Mouse (Mus musculus): ENCODE results near the gene Ube2q2. TPM values are rescaled to one million over a fixed set of nuclear protein-coding genes. Genes with fewer than 3 reads are reported as not detected.
"Not testable (repeated sequence)": the region's sequence is repeated elsewhere in the genome, so short reads cannot be mapped to it uniquely, and the experiment has no call there.

Gene Ube2q2
- polyA plus RNA-seq, 1 experiment from 2014 or later = 49.8 TPM

DNA sequence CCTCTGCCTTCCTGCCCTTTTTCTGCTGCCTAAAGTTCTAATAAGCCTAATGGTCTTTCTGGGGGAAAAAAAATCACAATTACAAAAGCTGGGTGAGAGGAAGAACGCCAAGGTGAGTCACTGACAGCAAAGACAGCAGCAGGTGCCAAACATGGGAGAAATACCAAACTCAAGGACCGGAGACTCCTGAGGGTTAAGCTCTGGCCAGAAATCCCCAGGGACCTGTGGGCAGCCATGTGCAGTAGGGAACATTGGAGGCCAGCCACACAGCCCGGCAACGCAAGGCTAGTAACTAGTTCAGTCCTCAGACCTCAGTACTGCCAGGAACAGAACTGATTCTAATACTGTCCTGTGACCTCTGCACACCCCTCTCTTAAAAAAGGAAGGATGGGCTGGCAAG is 79.5 kb downstream of the Ube2q2 start:
- Histone ChIP-seq H3K9ac (no peak overlapping the region), H3K4me1 (replicated peaks; ENCODE audit: control insufficient read depth, insufficient read depth, low read length) (no peaks in the 10 kb centered on the region), H3K4me3 (replicated peaks; ENCODE audit: low read length) (no peak overlapping the region), H3K9me3 (ENCODE audit: control insufficient read depth, low read length) (no peaks in the 10 kb centered on the region), H3K27ac (no peak overlapping the region), H3K36me3 (replicated peaks; ENCODE audit: control insufficient read depth, insufficient read depth) (peaks cover 33% of the 10 kb centered on the region), H3K27me3 (ENCODE audit: control insufficient read depth, insufficient read depth, low read length) (no peaks in the 10 kb centered on the region), H3K4me2 (replicated peaks) (no peak overlapping the region)
- WGBS = 92% methylated on average over 4 of the region's 4 CpGs
- DNase-seq (ENCODE audit: low spot score) (no peak), ATAC-seq (ENCODE audit: low FRiP score) (no peak)

GRCm38 (mm10) chr9:55229010-55229409 is 80.4 kb downstream of the Ube2q2 start:
- no peak for ATAC-seq (ENCODE audit: low FRiP score)
- H3K4me2 ChIP-seq (replicated peaks) = no peak overlapping the region
- H3K9me3 ChIP-seq (ENCODE audit: control insufficient read depth, low read length) = no peaks in the 10 kb centered on the region
- peaks cover 25% of the 10 kb centered on the region for H3K36me3 ChIP-seq (replicated peaks; ENCODE audit: control insufficient read depth, insufficient read depth)
- H3K9ac ChIP-seq = no peak overlapping the region
- no peak overlapping the region for H3K27ac ChIP-seq
- no peaks in the 10 kb centered on the region for H3K4me1 ChIP-seq (replicated peaks; ENCODE audit: control insufficient read depth, insufficient read depth, low read length)
- WGBS = 69% methylated on average over 10 of the region's 10 CpGs
- no peak overlapping the region for H3K4me3 ChIP-seq (replicated peaks; ENCODE audit: low read length)
- no peaks in the 10 kb centered on the region for H3K27me3 ChIP-seq (ENCODE audit: control insufficient read depth, insufficient read depth, low read length)
- no peak for DNase-seq (ENCODE audit: low spot score)

DNA sequence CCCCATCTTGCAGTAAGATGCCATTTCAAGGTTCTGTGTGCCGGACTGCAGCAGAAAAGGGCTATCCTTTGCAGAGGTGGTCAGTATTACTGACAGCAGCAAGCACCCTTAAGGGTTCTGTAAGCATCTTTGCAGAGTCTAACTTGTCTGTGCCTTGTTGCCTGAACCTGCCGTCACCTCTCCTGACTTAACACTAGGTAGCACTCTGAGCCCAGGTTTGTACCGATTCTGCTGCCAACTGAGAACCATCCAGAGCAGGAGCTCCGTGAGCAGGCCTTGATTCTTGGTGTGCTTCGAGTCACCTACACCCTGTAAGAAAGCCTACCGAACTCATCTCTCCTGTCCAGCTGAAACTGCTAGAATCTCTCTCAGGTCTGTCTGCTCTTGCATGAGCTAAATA is 82.9 kb downstream of the Ube2q2 start:
- no peaks in the 10 kb centered on the region for H3K9me3 ChIP-seq (ENCODE audit: control insufficient read depth, low read length)
- peaks cover 1% of the 10 kb centered on the region for H3K36me3 ChIP-seq (replicated peaks; ENCODE audit: control insufficient read depth, insufficient read depth)
- no peak overlapping the region for H3K4me3 ChIP-seq (replicated peaks; ENCODE audit: low read length)
- no peak for ATAC-seq (ENCODE audit: low FRiP score)
- H3K27ac ChIP-seq = no peak overlapping the region
- no peak overlapping the region for H3K9ac ChIP-seq
- H3K4me2 ChIP-seq (replicated peaks) = no peak overlapping the region
- no peaks in the 10 kb centered on the region for H3K4me1 ChIP-seq (replicated peaks; ENCODE audit: control insufficient read depth, insufficient read depth, low read length)
- no peak for DNase-seq (ENCODE audit: low spot score)
- no peaks in the 10 kb centered on the region for H3K27me3 ChIP-seq (ENCODE audit: control insufficient read depth, insufficient read depth, low read length)
- 73% methylated on average over 6 of the region's 6 CpGs for WGBS

DNA sequence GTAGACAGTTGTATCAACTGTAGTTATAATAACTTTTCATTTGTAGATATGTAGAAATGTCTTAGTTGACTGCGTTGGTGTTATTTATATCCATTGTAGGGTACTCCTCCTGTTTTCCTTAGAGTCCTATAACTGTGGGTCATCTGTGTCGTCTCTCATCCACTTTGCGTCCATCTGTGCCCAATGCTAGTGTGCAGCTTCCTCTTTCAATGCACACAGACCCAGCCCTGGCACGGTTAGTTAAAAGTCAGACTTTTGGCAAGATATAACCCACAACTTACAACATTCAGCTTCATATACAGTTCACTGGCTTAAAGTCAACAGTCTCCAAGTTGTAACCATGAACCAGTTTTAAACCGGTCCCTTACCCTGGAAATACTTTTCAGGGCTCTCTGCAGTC is 83.5 kb downstream of the Ube2q2 start:
- 93% methylated on average over 5 of the region's 5 CpGs for WGBS
- Histone ChIP-seq H3K4me1 (replicated peaks; ENCODE audit: control insufficient read depth, insufficient read depth, low read length) (no peaks in the 10 kb centered on the region), H3K27ac (no peak overlapping the region), H3K36me3 (replicated peaks; ENCODE audit: control insufficient read depth, insufficient read depth) (no peaks in the 10 kb centered on the region), H3K9me3 (ENCODE audit: control insufficient read depth, low read length) (no peaks in the 10 kb centered on the region), H3K27me3 (ENCODE audit: control insufficient read depth, insufficient read depth, low read length) (no peaks in the 10 kb centered on the region), H3K4me2 (replicated peaks) (no peak overlapping the region), H3K9ac (no peak overlapping the region), H3K4me3 (replicated peaks; ENCODE audit: low read length) (no peak overlapping the region)
- ATAC-seq (ENCODE audit: low FRiP score) (no peak), DNase-seq (ENCODE audit: low spot score) (no peak)

DNA sequence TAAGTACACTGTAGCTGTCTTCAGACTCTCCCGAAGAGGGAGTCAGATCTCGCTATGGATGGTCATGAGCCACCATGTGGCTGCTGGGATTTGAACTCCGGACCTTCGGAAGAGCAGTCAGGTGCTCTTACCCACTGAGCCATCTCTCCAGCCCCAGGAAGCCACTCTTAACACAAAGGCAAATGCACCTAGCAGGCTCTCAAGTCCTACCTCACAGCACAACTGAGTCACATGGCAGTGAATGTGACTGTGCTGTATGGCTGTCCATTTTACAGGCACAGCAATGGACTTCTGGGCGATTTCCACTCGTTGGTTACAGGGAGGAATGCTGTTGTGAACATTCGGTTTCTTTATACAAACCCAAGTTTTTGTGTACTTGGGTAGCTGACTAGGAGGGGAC is 83.9 kb downstream of the Ube2q2 start:
- H3K27ac ChIP-seq = no peak overlapping the region
- 92% methylated on average over 7 of the region's 7 CpGs for WGBS
- no peaks in the 10 kb centered on the region for H3K9me3 ChIP-seq (ENCODE audit: control insufficient read depth, low read length)
- no peaks in the 10 kb centered on the region for H3K4me1 ChIP-seq (replicated peaks; ENCODE audit: control insufficient read depth, insufficient read depth, low read length)
- H3K4me2 ChIP-seq (replicated peaks) = no peak overlapping the region
- H3K9ac ChIP-seq = no peak overlapping the region
- no peaks in the 10 kb centered on the region for H3K36me3 ChIP-seq (replicated peaks; ENCODE audit: control insufficient read depth, insufficient read depth)
- ATAC-seq (ENCODE audit: low FRiP score) = no peak
- no peak overlapping the region for H3K4me3 ChIP-seq (replicated peaks; ENCODE audit: low read length)
- no peaks in the 10 kb centered on the region for H3K27me3 ChIP-seq (ENCODE audit: control insufficient read depth, insufficient read depth, low read length)
- DNase-seq (ENCODE audit: low spot score) = no peak

DNA sequence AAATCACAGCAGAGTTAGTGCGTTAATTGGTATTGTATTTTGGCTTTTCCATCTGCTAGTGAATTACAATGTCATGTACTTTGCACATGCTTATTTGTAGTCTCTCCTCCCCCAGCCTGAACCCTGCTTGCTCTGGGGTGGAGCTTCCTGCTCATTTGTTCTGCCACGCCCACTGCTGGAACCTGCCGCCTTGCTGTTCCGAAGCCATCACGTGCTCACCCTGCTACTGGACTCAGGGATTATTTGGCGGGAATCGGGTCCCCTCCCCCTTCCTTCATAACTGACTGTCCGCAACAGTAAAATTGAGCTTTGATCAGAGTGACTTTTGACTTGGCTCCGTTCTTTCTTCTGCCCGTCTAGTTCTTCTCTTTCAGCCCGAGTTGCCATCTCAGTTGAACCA is 84.4 kb downstream of the Ube2q2 start:
- WGBS = 75% methylated on average over 11 of the region's 11 CpGs
- H3K36me3 ChIP-seq (replicated peaks; ENCODE audit: control insufficient read depth, insufficient read depth); H3K27me3 ChIP-seq (ENCODE audit: control insufficient read depth, insufficient read depth, low read length); H3K4me2 ChIP-seq (replicated peaks); H3K4me1 ChIP-seq (replicated peaks; ENCODE audit: control insufficient read depth, insufficient read depth, low read length); H3K27ac ChIP-seq; H3K4me3 ChIP-seq (replicated peaks; ENCODE audit: low read length); ATAC-seq (ENCODE audit: low FRiP score); DNase-seq (ENCODE audit: low spot score); H3K9ac ChIP-seq; H3K9me3 ChIP-seq (ENCODE audit: control insufficient read depth, low read length): not testable (repeated sequence)

DNA sequence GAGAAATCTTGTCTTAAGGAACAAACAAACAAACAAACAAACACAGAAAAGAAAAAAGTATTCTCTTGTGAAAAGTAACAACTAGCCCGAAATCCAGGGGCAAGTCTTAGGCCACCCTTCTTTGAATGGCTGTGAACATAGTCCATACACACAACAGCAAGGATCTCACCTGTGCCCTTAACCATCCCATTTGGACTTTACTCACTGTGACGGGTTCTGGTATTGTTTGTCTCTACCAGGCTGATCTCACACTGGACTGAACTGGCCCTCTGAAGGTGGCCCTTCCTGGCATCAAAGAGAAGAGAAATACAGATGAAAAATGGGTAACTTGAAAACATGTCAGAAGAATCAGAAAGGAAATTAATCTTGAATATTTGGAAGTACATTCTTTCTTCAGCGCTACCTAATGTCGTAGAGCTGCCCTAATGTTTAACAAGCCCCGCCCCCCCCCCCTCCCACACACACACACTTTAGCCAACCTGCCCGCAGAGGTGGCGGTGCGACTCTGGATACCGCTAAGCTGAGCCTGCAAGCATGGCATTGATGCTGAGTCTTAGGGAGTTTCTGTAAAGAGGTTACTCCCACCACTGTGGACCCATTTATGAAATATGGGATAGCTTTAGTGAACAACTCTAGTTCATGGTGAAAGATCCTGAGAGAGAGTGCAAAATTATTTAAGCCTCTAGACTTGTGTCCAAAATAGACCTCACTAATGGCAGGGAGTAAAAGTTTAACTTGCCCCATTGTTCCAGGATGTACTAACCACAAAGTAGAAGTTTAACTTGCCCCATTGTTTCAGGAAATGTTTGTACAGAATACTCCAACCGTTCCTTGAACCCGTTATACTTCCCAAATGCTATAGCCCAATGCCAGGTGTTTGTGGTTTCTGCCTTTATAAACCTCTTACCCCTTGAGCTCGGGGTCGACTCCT is 87.8 kb downstream of the Ube2q2 start:
- H3K27ac ChIP-seq = no peak overlapping the region
- no peak overlapping the region for H3K9ac ChIP-seq
- no peaks in the 10 kb centered on the region for H3K4me1 ChIP-seq (replicated peaks; ENCODE audit: control insufficient read depth, insufficient read depth, low read length)
- DNase-seq (ENCODE audit: low spot score) (no peak), ATAC-seq (ENCODE audit: low FRiP score) (no peak)
- H3K4me3 ChIP-seq (replicated peaks; ENCODE audit: low read length) = no peak overlapping the region
- no peaks in the 10 kb centered on the region for H3K27me3 ChIP-seq (ENCODE audit: control insufficient read depth, insufficient read depth, low read length)
- H3K9me3 ChIP-seq (ENCODE audit: control insufficient read depth, low read length) = no peaks in the 10 kb centered on the region
- H3K4me2 ChIP-seq (replicated peaks) = no peak overlapping the region
- H3K36me3 ChIP-seq (replicated peaks; ENCODE audit: control insufficient read depth, insufficient read depth) = no peaks in the 10 kb centered on the region
- WGBS = 70% methylated on average over 13 of the region's 13 CpGs

DNA sequence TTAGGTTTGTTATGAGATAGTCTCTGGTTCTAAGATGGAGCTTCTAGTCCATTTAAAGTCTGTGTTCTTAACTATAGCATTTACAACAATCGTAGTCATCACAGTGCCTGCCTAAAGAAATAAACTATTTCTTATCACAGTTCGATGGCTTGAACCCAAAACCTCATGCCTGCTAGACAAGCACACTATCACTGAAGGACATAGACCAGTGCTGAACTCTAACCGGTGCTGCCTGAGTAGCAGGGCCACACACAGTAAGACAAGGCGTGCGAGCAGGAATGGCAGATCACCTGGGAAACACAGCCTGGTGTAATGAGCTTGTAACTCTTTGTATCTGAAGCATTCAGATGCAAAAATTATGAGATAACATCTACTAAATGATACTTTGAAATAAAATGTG is 92.2 kb downstream of the Ube2q2 start:
- Histone ChIP-seq H3K4me1 (replicated peaks; ENCODE audit: control insufficient read depth, insufficient read depth, low read length) (no peaks in the 10 kb centered on the region), H3K4me2 (replicated peaks) (no peak overlapping the region), H3K4me3 (replicated peaks; ENCODE audit: low read length) (no peak overlapping the region), H3K9me3 (ENCODE audit: control insufficient read depth, low read length) (no peaks in the 10 kb centered on the region), H3K27ac (no peak overlapping the region), H3K36me3 (replicated peaks; ENCODE audit: control insufficient read depth, insufficient read depth) (no peaks in the 10 kb centered on the region), H3K27me3 (ENCODE audit: control insufficient read depth, insufficient read depth, low read length) (no peaks in the 10 kb centered on the region), H3K9ac (no peak overlapping the region)
- DNase-seq (ENCODE audit: low spot score) (no peak), ATAC-seq (ENCODE audit: low FRiP score) (no peak)
- WGBS = 89% methylated on average over 5 of the region's 5 CpGs

DNA sequence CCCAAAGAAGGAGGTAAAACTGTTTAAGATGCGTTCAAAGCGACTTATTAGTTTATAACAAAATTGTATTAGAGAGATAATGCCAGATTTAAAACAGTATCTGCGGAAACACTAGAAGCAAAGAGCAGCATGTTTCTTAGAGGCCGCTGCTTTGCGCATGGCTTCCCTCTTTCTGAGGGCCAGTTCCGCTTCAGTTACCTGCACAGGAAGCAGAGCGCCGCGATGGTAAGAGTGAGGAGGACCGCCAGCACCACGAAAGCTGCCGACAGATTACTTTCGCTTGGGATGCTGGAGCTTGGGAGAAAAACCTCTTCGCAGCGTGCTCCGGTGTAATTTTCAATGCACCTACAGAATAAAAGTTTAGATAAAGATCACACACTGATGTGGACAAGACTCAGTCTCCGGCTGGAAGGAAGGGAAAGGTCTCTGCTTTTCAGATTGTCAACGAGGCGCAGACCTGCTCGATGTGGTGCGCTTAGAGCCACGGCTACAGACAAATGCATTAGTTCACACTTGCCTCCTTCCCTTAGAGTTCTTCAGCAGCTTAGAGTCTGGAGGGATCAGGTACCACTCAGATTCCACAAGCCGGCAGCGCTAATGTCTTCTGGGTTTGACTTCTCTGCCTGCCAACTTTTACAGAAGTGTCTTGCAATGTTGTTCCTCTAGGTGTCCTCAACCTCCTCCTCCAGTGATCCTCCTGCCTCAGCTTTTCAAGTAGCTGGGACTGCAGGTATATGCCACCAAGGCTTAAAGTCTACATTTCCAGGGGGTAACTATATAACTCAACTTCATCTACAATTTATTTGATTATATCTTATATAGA is 93.4 kb downstream of the Ube2q2 start:
- Histone ChIP-seq H3K4me1 (replicated peaks; ENCODE audit: control insufficient read depth, insufficient read depth, low read length) (no peaks in the 10 kb centered on the region), H3K4me3 (replicated peaks; ENCODE audit: low read length) (no peak overlapping the region; the same call in 1 of the 2 replicates), H3K4me2 (replicated peaks) (peak overlapping the region; percentile 34), H3K9ac (no peak overlapping the region), H3K9me3 (ENCODE audit: control insufficient read depth, low read length) (no peaks in the 10 kb centered on the region), H3K36me3 (replicated peaks; ENCODE audit: control insufficient read depth, insufficient read depth) (no peaks in the 10 kb centered on the region), H3K27ac (no peak overlapping the region), H3K27me3 (ENCODE audit: control insufficient read depth, insufficient read depth, low read length) (no peaks in the 10 kb centered on the region)
- ATAC-seq (ENCODE audit: low FRiP score) (no peak), DNase-seq (ENCODE audit: low spot score) (no peak)
- 43% methylated on average over 24 of the region's 24 CpGs for WGBS
